Mouse (Mus musculus) cerebellum, adult 9-10 months (tissue): Measurements from ENCODE around the gene Pde8a.

Experiments used
- DNase-seq: peaks from one replicate; pipeline ENCODE4 v3.0.0; 2022

Gene Pde8a

GRCm38 (mm10) chr7:81212261-81212681 lies 1.1 kb upstream of the Pde8a start:
- DNase-seq: no peak

GRCm38 (mm10) chr7:81212697-81213346 lies 574 bp upstream of the Pde8a start:
- DNase-seq: peak; percentile 16

- DNase-seq: no peak
Measured at GRCm38 (mm10) chr7:81214153-81214907, 934 bp downstream of the Pde8a start.

- DNase-seq: no peak
Measured at GRCm38 (mm10) chr7:81215950-81216349, 2.6 kb downstream of the Pde8a start.

GRCm38 (mm10) chr7:81219321-81219720 lies 5.9 kb downstream of the Pde8a start:
- no peak for DNase-seq

- no peak for DNase-seq
Measured at GRCm38 (mm10) chr7:81220381-81220780, 7.0 kb downstream of the Pde8a start.

- DNase-seq: no peak
Measured at GRCm38 (mm10) chr7:81224260-81224659, 10.9 kb downstream of the Pde8a start.

- no peak for DNase-seq
Measured at GRCm38 (mm10) chr7:81230091-81230792, 16.8 kb downstream of the Pde8a start.

GRCm38 (mm10) chr7:81232674-81233073 lies 19.3 kb downstream of the Pde8a start:
- no peak for DNase-seq

GRCm38 (mm10) chr7:81235117-81235516 lies 21.7 kb downstream of the Pde8a start:
- DNase-seq: no peak

- DNase-seq: no peak
Measured at GRCm38 (mm10) chr7:81235600-81236223, 22.3 kb downstream of the Pde8a start.

GRCm38 (mm10) chr7:81243361-81243760 lies 30.0 kb downstream of the Pde8a start:
- no peak for DNase-seq

- no peak for DNase-seq
Measured at GRCm38 (mm10) chr7:81249854-81250279, 36.5 kb downstream of the Pde8a start.

- no peak for DNase-seq
Measured at GRCm38 (mm10) chr7:81250601-81251000, 37.2 kb downstream of the Pde8a start.

GRCm38 (mm10) chr7:81251521-81251920 lies 38.1 kb downstream of the Pde8a start:
- DNase-seq: no peak

- DNase-seq: no peak
Measured at GRCm38 (mm10) chr7:81253317-81253716, 39.9 kb downstream of the Pde8a start.

- no peak for DNase-seq
Measured at GRCm38 (mm10) chr7:81254579-81254978, 41.2 kb downstream of the Pde8a start.

- DNase-seq: no peak
Measured at GRCm38 (mm10) chr7:81255456-81255855, 42.1 kb downstream of the Pde8a start.

- no peak for DNase-seq
Measured at GRCm38 (mm10) chr7:81256773-81257172, 43.4 kb downstream of the Pde8a start.

GRCm38 (mm10) chr7:81261548-81261947 lies 48.2 kb downstream of the Pde8a start:
- no peak for DNase-seq

- no peak for DNase-seq
Measured at GRCm38 (mm10) chr7:81272908-81273307, 59.5 kb downstream of the Pde8a start.

GRCm38 (mm10) chr7:81278966-81279365 lies 65.6 kb downstream of the Pde8a start:
- no peak for DNase-seq

GRCm38 (mm10) chr7:81281240-81281639 lies 67.8 kb downstream of the Pde8a start:
- no peak for DNase-seq
